Mouse (Mus musculus): ENCODE results near the gene Rtl8b.
"Not testable (repeated sequence)": the region's sequence is repeated elsewhere in the genome, so short reads cannot be mapped to it uniquely, and the experiment has no call there.

- not testable (repeated sequence) for TF ChIP-seq CTCF, EP300 (IDR thresholded peaks at IDR 0.05; ENCODE audit: low read depth)
Measured at GRCm38 (mm10) chrX:53682650-53683049, 12.4 kb upstream of the Rtl8b start.
